Mouse (Mus musculus) fibroblast of lung, adult 2 months (primary cell): ENCODE measurements at regions not wholly inside any gene's neighbourhood (a gene's known extent, or its start where the extent isn't known, plus 50 kb on each side); places are given as distances from the start of the nearest gene placed in this dataset.

Experiments used
- DNase-seq: peaks from one replicate; pipeline ENCODE4 v3.0.0-alpha.2; 2011; ENCODE audit warnings: low read depth

DNA sequence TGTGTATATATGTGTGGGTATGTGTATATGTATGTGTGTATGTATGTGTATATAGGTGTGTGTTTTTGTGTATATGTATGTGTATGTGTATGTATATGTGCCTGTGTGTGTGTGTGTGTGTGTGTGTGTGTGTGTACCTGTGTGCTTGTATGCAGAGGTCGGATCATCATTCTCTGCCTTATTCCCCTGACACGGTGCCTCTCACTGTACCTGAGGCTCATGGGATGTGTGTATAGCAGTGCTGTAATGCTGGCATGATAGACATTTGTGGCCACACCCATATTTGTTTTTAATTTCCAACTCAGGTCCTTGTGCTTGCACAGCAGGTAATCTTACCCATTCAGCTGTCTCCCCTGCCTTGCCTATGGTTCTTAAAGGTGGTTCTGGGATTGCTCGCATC lies 402.1 kb upstream of the Tmpo start:
- no peak for DNase-seq

DNA sequence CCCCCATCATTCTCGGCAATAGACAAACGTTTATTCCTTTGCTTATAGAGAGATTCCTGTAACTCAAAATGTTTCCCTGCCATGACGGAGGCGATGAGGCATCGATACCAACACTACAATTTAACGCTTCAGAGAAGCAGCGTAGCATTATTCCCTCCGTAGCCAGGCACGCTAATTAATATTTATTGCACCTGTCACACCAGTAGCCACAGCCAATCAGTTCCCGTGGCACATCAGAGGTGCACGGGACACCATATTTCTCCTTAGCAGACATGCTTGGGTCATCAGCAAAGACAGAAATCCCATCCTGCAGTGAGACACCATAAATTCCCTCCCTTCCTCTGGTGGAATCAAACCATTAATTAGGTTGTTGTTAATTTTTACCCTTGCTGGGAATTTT lies 399.8 kb upstream of the Tmpo start:
- DNase-seq = no peak

DNA sequence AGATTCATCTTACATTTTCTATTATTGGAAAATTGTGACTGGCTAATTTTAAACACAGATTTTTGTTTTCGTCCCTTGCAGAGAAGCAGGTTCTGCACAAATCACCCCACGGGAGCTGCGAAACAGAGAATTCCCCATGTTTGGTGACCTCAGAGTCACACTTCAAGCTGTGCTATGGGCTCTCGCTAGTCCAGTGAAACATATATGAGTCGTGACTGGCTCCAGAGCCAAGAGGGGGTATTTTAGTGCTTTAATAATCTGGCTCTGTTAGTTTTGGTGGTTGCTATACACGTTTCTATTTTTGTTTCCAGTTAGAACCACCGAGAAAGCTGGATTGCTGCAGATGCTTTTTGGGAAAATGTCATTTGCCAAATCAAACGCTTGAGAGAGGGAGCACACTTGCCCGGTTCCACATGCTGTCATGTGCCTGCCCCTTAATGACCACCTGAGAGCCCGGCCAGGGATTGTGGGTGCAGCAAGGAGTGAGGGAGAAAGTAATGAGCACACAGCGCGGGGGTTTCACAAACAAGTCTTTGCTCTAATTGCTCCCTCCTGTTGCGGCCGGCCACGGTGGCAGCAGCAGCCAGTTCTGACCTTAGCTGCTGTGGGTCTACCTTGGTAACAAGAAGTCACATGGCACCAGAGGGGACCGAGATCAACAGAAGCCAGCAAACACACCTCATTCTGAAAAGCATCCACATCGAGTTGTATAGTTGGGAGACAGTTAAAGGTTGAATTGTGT lies 394.4 kb upstream of the Tmpo start:
- DNase-seq = no peak

DNA sequence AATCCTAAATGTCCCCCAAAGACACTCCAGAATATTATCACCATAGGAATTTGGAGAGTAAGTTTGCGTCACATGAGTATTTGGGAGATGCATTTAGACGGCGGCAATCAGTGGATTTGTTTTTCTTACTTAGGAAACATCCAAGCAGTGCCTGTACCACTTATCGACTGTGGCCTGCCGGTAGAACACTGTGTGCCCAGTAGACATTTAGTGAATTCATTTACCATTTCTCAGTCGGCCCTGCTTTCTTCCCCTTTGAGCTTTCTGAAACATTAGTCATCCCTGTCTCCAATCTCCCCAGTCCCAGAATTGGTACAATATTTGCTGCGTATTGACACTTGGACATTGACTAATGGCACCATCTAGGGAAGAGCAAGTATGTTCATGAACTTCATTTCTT lies 391.7 kb upstream of the Tmpo start:
- no peak for DNase-seq

DNA sequence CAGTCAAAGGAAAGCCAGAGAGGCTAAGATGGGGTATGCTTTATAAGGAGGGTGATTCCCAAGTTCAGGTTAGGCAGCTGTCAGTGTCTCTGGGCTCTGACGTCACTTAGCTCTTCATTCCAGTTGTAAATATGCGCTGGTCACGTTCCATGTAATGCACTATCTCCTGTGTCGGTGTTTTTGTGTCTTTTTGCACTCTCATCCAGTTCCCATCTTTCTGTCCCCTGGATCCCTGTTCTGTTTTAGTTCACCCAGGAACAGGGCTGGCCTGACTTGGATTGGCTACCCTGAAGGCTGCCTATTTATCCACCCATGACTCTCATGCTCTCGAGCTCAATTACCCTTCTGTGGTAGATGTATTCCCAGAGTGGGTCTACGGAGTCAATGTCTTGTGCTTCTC lies 387.9 kb upstream of the Tmpo start:
- no peak for DNase-seq

DNA sequence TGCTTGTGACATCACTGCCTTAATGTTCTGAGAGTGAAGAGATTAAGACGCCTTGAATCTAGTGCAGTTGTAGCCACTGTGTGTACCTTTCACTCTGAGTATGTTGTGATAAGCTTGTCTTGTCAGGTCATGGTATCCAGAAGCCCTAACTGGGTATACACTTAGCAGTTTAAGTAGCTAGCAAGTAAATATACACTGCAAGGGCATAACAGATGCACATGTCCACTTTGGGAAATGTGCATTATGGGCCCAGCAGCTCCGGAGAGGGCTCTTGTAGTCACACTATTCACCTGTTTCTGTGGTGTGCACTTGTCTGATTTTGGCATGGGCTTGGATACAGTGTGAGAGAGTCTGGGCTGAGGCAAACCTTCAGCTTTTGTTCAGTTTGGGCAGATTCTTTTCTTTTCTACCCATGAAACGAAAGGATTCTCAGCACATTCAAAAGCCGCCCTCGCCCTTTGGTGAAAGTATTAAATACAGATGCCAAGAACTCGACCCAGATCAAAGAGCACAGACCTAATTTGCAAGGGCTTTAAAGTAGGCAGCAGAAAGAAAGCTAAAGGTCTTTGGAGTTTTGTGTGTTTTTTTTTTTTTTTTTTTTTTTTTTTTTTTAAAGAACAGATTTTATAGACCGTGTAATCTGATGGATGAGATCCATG lies 385.1 kb upstream of the Tmpo start:
- no peak for DNase-seq

DNA sequence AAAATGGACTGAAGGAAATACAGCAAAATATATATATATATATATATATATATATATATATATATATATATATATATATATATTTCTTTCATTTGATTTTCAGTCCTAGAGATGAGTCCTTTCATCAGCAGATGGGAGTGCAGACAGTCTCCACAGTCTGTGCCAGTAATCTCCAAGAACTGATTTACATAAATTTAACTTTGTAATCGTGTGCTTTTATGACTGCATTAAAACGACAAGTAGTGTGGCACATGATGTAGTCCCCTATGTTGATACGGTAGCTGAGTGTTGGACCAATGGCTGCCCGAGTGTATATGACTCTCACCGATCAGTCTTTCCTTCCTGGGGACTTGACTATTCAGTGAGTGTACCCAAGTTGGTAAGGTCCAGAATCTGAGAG lies 378.2 kb upstream of the Tmpo start:
- DNase-seq = no peak

DNA sequence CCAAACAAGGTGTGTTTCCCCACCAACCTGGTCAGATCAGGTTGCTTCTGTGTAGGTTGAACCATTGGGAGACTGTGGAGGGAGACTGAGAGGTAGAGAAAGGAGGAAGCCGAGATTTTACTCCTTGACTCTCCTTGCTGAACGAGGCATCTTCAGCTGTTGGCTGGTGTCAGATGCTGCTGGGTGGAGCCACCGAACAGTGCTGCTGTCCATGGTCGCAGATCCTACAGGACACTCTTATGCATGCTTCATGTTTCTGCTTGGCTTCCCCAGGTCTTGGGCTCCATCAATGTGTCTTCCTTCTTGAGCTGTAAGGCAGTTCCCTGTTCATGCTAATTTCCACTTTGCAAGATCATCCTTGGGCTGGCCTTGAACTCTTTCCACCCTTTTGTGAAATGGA lies 367.0 kb upstream of the Tmpo start:
- DNase-seq = no peak

DNA sequence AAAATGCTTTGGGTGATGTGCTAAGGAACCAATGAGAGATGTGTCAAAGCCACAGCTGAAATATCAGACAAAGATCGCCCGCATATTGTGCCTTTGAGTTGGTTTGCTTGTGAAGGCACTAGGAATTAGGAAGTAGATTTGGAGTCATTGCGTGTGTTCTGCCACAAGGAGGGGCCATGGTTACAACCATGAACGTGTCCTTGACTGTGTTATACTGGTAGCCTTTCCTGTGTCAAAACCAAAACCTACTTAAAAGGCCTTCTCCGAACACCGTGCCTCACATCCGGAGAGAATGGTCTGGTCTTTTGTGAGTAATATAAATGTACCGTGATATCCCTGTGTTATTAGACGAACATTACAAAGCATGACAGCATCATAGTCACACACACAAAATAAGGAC lies 365.0 kb upstream of the Tmpo start:
- DNase-seq = peak; percentile 20

DNA sequence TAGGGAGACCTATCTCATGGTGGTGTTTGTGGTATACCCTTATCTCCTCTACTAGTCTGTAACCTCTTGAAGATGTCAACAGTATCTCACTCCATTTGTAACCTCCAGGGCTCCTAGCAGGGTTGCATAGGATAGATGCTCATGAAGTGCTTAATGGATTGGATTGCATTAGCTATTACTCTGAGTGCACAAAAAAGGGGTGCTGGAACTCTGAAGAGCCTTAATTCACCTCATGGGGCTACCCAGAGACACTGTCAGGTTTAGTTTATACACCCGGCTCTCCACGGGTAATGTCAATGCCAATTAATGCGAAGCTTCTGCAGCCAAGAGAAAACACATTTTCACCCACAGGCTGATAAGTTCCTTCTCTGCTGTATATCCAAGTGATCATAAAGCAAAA lies 364.3 kb upstream of the Tmpo start:
- no peak for DNase-seq

DNA sequence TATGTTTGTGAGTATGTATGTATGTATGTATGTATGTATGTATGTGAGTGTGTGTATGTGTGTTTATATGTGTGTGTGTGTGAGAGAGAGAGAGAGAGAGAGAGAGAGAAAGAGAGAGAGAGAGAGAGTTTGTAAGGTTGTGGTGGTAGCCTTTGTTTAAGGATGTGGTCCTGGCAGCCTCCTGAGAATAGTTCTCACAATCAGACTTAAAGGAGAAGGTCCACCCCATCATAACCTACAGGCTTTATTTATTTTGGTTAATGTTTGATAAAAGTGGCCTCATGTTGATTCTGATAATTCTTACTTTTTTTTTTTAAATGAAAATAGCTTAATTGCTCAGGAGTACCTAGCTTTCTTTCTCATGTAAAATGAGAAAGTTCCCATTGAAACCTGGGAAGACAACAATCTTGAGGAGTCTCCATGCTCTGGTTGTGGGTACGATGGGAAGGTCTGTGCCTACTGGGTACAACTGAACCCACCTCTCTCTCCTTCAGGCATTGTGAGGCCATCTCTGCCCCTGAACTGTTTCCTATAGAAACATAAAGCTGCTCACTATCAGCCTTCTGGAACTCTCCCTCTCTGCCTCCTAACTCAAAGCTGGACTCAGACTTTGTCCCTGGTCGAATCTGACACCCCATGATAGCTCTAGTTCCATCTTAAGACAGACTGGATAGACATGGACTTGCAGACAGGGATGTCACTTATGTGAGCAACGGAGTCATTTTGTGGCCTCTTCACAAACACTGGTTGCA lies 362.2 kb upstream of the Tmpo start:
- no peak for DNase-seq

DNA sequence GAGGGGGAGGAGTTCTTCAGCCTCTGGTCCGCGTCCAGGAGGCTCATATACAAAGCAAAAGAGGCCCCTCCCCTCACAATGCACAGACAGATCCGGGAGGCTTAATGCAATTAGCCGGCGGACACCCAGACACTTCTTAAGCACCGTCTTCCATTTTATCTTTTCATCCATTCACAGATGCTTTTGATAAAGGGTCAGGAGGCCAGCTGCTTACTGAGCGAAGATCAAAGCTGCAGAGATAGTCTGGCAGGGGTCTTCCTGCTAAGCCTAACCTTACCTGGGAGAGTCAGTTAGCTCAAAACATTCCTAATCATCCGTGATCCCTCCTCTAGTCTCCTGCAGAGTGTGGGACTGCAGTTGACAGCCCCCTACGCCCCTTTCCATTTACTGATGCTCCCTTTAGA lies 361.1 kb upstream of the Tmpo start:
- no peak for DNase-seq

DNA sequence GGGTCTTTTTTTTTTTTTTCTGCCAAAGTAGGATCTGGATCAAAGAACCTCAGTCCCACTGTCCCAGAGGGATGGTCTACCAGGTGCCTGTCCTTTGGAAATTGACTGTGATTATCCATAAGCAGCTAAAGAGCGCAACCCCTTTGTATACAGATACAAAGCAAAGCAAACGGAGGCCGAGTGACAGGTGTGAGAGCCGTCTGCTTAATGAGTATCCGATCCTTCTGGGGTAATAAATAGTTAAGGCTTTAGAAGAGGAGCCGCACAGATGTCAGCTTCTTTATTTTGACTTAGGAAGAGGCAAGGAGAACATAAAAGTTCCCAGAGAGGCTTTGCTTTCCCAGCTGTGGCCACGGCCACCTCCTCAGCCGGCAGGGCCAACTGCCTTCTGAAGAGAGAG lies 356.1 kb upstream of the Tmpo start:
- no peak for DNase-seq

DNA sequence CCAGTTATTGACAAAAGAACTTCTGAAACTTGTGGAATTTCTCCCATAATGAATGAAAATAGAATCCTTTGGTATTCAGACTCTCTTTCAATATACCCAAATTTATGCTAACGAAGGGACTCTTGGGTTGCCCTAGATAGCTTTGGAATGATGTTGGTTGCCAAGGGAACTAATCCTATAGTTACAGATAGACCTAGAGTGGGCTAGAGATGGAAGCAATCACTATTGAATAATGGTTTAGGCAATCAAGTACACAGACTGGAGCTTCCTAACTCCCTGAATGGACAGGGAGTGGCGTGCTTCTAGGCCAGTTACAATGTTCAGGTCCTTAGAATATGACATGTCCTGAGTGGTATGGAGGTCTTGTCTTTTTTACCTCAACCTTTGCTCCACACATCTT lies 354.3 kb upstream of the Tmpo start:
- no peak for DNase-seq

DNA sequence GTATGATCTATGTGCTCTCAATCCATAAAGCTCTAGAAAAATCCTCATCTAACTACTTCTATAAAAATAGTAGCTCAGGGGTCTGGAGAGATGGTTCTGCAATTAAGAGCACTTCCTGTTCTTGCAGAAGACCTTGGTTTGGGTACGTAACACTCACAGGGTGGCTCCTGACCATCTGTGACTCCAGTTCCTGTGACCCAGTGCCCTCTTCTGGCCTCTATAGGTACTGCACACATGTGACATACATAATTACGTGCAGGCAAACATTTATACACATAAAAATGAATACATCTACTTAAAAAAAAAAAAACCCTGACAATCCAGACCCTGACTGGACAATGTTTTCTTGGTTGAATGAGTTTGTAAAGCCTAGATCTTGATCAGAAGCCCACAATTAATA lies 347.2 kb upstream of the Tmpo start:
- DNase-seq = no peak

DNA sequence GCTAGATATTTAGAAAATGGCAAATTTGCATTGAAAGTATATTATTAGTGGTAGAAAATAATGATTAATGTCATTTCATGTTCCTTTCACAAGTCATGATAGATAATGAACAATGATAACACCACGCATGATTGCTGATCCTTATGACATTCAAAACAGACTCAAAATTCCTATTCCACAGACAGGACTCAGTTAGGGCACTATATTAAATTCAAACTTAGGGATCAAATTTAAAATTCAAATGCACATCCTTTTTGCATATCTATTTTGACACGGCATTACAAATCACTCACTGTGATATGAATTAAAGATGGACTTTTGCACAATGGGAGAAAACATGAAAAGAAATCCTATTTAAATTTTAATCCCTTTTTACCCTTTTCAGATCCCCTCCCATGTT lies 340.1 kb upstream of the Tmpo start:
- no peak for DNase-seq

DNA sequence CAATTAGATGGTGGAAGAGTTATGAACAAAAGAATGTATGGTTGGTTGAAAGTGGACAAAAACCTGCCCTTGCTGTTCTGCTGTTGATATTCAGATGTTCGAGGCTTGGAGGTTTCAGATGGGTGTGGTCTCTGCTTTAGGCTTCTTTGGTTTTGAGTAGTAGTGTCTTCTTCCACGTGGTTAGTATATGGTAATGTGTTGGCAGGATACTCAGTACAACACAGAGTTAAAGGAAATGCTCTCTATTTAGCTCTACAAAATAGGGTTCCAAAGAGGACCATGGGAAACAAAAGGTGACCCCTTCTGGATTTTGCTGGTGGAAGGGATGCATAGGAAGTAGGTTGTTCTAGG lies 333.9 kb upstream of the Tmpo start:
- DNase-seq = no peak

DNA sequence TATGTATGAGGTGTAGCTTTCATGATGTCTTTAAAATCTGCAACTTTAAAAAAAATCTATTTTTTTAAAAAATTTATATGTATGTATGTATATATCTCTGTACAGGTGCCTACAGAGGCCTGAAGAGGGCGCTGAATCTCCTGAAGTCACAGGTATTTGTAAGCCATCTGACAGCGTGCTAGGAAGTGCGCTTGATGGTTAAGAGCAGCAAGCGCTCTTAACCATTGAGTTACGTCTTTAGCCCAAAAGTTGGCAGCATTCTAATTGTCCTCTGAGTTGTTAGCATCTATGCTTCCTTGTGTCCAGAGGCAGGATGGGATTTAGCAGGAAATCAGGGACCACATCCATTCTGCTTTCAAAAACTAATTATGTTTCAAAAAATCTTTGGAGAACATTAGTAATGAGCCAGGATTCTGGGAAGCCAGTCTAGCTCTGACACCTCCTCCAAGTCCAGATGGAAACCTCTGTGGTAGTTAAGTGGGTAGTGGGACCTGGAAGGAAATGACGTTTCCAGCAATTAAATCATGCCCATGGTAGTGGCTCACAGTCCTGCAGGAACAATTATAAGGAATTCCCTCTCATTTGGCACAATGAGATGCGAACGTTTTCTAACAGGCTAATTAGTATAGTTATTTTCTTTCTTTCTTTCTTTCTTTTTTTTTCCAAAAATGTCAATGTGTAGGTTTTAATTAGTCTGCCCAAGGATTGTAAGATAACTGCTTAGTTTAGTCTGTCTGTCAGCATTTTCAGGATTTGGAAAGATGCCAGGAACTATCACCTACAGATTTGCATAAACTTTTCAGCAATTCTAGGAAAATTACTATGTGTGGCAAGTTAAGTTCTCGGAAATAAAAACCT lies 333.3 kb upstream of the Tmpo start:
- no peak for DNase-seq

DNA sequence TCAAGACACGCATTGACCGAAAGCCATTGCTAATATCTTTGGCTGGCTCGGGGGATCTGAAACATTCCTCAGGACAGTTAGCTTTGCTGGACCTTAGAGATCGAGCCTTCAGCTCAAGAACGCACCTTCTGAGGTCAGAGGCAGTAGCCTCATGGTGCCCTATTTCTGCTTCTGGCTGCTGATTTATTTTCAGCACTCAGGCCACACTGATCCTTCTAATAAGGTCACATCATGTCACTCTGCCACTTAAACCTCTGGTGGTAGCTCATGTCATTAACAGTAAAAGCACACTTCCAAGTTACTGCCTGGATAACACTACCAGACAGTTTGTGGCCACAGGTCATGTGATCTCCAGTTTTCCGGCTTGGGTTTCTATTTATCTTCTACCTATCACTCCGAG lies 325.9 kb upstream of the Tmpo start:
- DNase-seq = no peak

DNA sequence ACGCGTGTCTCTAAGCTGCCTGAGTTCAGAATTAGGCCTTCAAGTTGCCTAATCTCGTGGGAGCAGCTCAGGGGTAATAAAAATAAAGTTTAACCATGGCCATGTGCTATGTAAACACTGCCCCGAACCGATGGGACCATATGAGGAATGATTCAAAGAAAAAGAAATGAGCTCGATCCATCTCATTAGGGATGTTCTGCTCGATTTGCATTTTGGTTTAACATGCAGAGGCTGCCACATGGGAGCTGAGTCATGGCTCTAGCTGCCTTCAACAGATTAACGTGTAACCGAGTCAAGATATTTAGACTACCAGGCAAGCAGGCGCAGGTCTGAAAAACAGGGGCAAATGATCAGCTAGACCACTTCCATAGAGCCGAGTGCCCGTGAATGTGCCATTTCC lies 323.8 kb upstream of the Tmpo start:
- DNase-seq = no peak

DNA sequence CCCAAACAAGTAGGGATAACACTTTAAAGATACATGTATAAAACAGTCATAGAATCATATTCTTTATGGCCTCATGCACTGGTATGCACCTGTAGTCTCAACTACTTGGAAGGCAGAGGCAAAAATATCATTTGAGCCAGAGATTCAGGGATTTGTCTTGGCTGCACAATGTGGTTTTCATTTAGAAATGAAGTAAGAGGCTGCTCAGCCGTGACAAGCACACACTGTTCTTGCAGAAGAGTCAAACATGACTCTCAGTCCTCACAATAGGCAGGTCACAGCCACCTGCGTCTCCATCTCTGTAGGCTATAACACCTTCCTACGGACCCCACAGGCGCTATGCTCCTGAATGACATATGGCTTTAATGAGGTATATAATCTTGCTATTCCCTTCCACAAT lies 317.4 kb upstream of the Tmpo start:
- DNase-seq = no peak

DNA sequence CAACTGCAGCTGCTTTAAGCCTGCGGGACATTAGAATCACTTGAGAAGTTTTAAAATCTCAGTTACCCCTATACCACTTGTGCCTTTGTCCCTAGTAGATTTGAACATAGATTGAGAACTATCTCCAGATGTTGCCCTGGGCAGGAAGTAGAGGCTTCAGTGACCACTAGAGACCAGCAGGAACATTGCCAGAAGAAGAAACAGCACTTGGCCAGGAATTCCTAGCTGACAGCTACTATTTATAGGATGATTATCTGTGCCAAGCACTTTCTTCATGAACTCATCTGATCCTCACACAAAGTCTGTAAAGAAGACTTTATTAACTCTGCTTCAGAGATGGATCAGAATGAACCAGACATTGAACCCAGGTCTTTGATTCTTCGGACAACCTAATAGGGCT lies 283.6 kb upstream of the Tmpo start:
- no peak for DNase-seq
